Mouse (Mus musculus) left cerebral cortex, adult 18-20 months (tissue): ENCODE results near the gene Hdac5. TPM values are rescaled to one million over a fixed set of nuclear protein-coding genes. Genes with fewer than 3 reads are reported as not detected.

Experiments used
- microRNA-seq, 2 experiments: library from miRNA; unstranded; fragments of <30 nt; microRNA quantifications; one replicate each; pipeline ENCODE4 v1.2.0; 2021
- total RNA-seq, 2 experiments: library from RNA; stranded (reverse); gene quantifications; 2 replicates each; pipeline ENCODE4 v1.2.3; 2021

Gene Hdac5
- total RNA-seq, 2 experiments from 2014 or later: 298 to 303 TPM

Small RNA genes within 50 kb of the gene (microRNA-seq; reads per million reads assigned to microRNA genes)
- gene Mir8101: 1.1 to 2.2 reads per million in 2 experiments

Other genes starting within 250 kb of the Hdac5 start
- not detected for gene Cfap97d1, start 245.9 kb downstream of the Hdac5 start, total RNA-seq
- 100 to 1,000 TPM; 195 to 205 TPM for gene Dusp3, start 243.2 kb downstream of the Hdac5 start, total RNA-seq
- gene Mpp3, start 201.7 kb downstream of the Hdac5 start, total RNA-seq: 10 to 100 TPM; 77.6 to 89.6 TPM
- gene Cd300lg, start 188.7 kb downstream of the Hdac5 start, total RNA-seq: under 1 TPM in 1 of 2 experiments, not detected in 1; 0.19 TPM
- gene Mpp2, start 141.7 kb downstream of the Hdac5 start, total RNA-seq: 100 to 1,000 TPM; 128 to 158 TPM
- gene Ppy, start 128.8 kb downstream of the Hdac5 start, total RNA-seq: not detected
- not detected for gene Pyy, start 122.3 kb downstream of the Hdac5 start, total RNA-seq
- not detected for gene Nags, start 84.7 kb downstream of the Hdac5 start, total RNA-seq
- gene Tmem101, start 73.8 kb downstream of the Hdac5 start, total RNA-seq: 10 to 100 TPM; 24.6 to 25.3 TPM
- 10 to 100 TPM; 55.0 to 64.2 TPM for gene Lsm12, start 44.9 kb downstream of the Hdac5 start, total RNA-seq
- gene G6pc3, start 40.5 kb downstream of the Hdac5 start, total RNA-seq: 10 to 100 TPM; 67.9 to 68.2 TPM
- 1 to 10 TPM; 1.0 to 2.3 TPM for gene BC030867, start 18.7 kb upstream of the Hdac5 start, total RNA-seq
- gene Asb16, start 38.6 kb upstream of the Hdac5 start, total RNA-seq: 1 to 10 TPM; 2.2 to 2.9 TPM
- 10 to 100 TPM; 65.1 to 71.0 TPM for gene Tmub2, start 54.8 kb upstream of the Hdac5 start, total RNA-seq
- gene Atxn7l3, start 66.5 kb upstream of the Hdac5 start, total RNA-seq: 100 to 1,000 TPM; 224 to 230 TPM
- 100 to 1,000 TPM; 123 to 140 TPM for gene Ubtf, start 89.6 kb upstream of the Hdac5 start, total RNA-seq
- gene Slc4a1, start 136.0 kb upstream of the Hdac5 start, total RNA-seq: under 1 TPM; 0.09 to 0.19 TPM
- gene Rundc3a, start 163.2 kb upstream of the Hdac5 start, total RNA-seq: 100 to 1,000 TPM; 477 to 484 TPM
- 10 to 100 TPM; 60.6 to 73.2 TPM for gene Slc25a39, start 177.8 kb upstream of the Hdac5 start, total RNA-seq
- gene Grn, start 200.1 kb upstream of the Hdac5 start, total RNA-seq: 10 to 100 TPM; 55.8 to 58.9 TPM
- 100 to 1,000 TPM; 113 to 133 TPM for gene Fam171a2, start 217.5 kb upstream of the Hdac5 start, total RNA-seq
- 1 to 10 TPM; 3.3 to 3.9 TPM for gene Itga2b, start 240.0 kb upstream of the Hdac5 start, total RNA-seq